Mouse (Mus musculus) forebrain, embryonic 16.5 days (tissue): ENCODE data around the gene Mplkip. TPM values are rescaled to one million over a fixed set of nuclear protein-coding genes. Genes with fewer than 3 reads are reported as not detected.

Source experiments
- microRNA counts: library from miRNA; unstranded; fragments of <30 nt; microRNA quantifications from one replicate; lab custom pipeline; 2016
- microRNA-seq: library from miRNA; unstranded; fragments of <30 nt; microRNA quantifications from one replicate; pipeline ENCODE4, GENCODE M21; 2017
- polyA plus RNA-seq: library from polyadenylated mRNA; unstranded; fragments of >200 nt; fragmentation: Nextera tagmentation; extraction: Ambion mirVana; gene quantifications from 2 replicates; pipeline ENCODE4 v1.2.1, GENCODE M21; 2015

The Mplkip gene
- polyA plus RNA-seq, 1 experiment from 2014 or later = 40.5 TPM

MicroRNAs within 50 kb of the gene (microRNA counts, 519-probe panel; counts per million panel counts)
- microRNA mmu-miR-466i (lab: Ali Mortazavi, UCI) = not detected

Small RNA genes within 50 kb of the gene (microRNA-seq; reads per million reads assigned to microRNA genes)
- not detected for gene Mir466i

Other genes with a start within 250 kb of the Mplkip start
- 2.1 and 2.4 TPM in 2 replicates for gene Sugct, start 361 bp downstream of the Mplkip start, polyA plus RNA-seq
- gene Cdk13, start 109.9 kb downstream of the Mplkip start, polyA plus RNA-seq = 14.6 and 14.8 TPM in 2 replicates
- gene Rala, start 249.0 kb downstream of the Mplkip start, polyA plus RNA-seq = 198 and 209 TPM in 2 replicates